Mouse (Mus musculus) CD4-positive, CD25-positive, alpha-beta regulatory T cell, adult 4 months (primary cell): ENCODE results near the gene Tmem165. TPM values are rescaled to one million over a fixed set of nuclear protein-coding genes. Genes with fewer than 3 reads are reported as not detected.

ENCODE experiments used
- ATAC-seq: one replicate; pipeline ENCODE4 v1.8.0; 2017
- polyA plus RNA-seq, 2 experiments: library from polyadenylated mRNA; unstranded; fragments of 100-300 nt; shearing (Covaris generic); gene quantifications; one replicate each; pipeline ENCODE4 v1.2.1; 2017

The Tmem165 gene
- polyA plus RNA-seq, 2 experiments from 2014 or later, result 11.3 to 14.3 TPM

DNA sequence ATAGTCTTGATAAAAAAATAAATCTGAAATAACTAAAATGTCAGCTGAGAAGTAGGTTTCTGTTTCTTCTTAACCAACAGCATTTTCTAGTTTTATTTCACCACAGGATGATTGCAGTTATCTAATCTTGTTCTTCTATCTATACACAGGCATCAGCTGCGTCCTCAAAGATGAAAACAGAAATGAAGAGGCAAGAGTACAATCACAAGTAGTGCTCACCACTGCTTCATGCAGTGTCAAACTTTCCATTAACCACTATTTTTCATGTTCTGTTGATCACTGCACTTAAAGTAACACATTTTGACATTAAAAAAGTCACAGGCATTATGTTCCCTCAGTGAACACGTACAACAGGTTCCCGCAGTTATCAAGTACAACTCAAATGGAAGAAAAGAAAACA, 67.3 kb downstream of the Tmem165 start:
- peak; percentile 90 for ATAC-seq

Other genes starting within 250 kb of the Tmem165 start
- under 1 TPM in 1 of 2 experiments, not detected in 1; 0.05 TPM for gene Kdr, start 205.4 kb upstream of the Tmem165 start, polyA plus RNA-seq
- 10 to 100 TPM; 31.0 to 32.4 TPM for gene Srd5a3, start 43.6 kb upstream of the Tmem165 start, polyA plus RNA-seq
- 10 to 100 TPM; 15.9 to 19.1 TPM for gene Clock, start 120.9 kb downstream of the Tmem165 start, polyA plus RNA-seq
- not detected for gene Pdcl2, start 147.3 kb downstream of the Tmem165 start, polyA plus RNA-seq
- not detected for gene Nmu, start 179.9 kb downstream of the Tmem165 start, polyA plus RNA-seq